Mouse (Mus musculus) right cerebral cortex, postnatal 25 days (tissue): ENCODE data around the gene Btbd3.

Source experiments
- DNase-seq: peaks from one replicate; pipeline ENCODE4 v3.0.0; 2022

Gene Btbd3

DNA sequence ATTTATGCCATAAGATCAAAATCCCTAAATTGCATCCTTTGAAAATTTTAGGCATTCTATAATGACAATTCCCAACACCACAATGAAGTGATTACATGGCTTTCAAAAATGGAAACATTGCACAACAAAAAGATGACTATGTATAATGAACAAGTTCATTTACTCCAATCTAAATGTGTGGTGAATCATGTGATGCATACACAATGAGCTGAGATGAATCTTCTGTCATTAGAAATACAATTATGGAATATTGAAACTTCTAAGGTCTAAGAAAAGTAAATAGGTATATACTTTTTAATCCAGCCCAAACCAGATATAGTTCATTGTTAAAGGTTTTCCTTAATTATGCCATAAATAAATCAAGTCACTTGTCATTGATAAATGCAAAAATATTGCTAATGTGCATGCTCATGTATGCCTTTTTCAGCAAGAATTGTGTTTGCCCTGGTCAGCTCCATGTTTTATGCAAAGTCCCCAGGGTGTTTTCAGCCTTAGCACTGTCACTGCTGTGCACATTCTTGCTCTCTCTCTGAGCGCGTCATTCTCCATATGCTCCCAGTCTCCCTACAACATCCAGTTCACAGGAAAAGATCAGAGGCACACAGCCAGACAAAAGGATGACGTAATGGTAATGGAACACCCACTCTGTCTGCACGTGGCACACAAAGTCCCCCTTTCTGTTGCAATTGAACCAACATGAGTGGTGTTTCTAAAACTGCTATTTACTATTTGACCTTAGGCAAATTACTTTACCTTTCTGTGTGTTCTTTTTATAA, 149.6 kb downstream of the Btbd3 start:
- peak; percentile 24 for DNase-seq

DNA sequence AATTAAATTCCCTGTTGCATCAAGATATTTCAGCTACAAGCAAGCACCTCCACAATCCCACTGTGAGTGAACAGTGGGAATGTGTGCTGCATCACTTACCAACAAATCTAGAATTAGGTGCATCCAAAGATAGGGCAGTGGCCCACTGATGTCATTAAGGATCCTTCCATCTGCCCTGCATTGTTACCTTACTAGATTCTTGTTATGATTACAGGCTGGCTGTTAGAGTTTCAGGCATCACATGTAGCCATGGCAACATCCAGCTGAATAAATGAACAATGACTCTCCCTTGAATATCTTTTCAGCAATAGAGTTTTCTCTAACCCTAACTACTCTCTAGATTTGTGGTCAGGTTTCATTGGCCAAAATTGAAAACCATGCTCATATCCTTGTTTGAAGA, 150.3 kb downstream of the Btbd3 start:
- DNase-seq, result no peak

DNA sequence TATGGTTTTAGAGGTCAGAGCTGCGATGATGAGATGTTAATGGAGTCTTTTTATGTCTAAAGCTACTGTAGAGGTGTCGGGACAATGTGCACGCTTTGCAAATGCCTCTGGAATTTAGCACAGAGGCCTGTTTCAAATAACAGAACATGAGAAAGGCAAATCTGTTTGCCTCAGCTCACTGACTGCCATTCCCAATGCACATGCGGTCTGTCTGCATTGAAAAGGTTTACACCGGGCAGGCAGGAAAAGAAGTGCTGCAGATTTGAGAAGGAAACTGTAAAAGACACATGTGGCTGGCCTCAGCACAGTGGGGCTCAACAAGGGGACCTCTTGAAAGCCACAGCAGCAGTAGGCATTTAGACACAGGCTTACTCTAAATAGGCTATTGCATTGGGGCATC, 156.2 kb downstream of the Btbd3 start:
- no peak for DNase-seq

DNA sequence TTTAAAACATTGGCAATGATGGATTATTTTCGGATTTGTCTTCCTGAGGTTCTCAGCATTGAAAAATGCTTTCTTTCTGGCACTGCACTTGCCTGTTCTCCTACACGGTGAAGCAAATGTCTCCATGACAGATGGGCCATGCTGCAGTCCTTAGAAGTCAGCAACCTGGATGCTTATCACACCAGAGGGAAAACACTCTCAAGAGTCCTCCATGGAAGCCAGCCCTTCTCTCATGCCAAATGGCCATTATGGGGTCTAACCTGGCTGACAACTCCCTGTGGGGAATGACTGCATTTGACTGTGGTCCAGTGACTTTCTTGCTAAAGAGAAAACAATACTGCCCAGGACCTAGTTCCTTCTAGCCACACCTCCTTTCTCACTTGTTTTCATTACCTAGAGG, 166.0 kb downstream of the Btbd3 start:
- DNase-seq, result no peak

GRCm38 (mm10) chr2:138431991-138432390, 175.6 kb downstream of the Btbd3 start:
- DNase-seq, result no peak

DNA sequence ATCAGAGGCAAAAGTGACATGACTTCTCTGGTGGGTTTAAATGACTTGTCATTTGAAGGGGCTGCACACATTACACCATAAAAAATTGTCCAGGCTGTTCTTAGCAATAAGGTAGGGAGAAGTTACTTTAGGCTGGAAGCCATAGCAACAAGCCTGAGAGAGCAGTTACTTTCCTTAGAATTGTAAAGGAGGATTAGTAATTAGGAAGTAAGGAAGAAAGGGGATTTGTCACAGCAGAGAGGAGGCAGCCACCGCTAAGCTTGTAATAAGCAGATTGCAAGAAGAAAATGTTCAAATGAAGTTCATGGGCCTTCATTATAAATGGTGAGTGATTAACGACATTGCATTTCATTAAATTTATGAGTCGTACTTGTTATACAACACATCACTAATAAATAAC, 190.1 kb downstream of the Btbd3 start:
- DNase-seq, result no peak

GRCm38 (mm10) chr2:138446943-138447342, 190.6 kb downstream of the Btbd3 start:
- DNase-seq, result no peak

- DNase-seq, result no peak
These were observed 191.3 kb downstream of the Btbd3 start for GRCm38 (mm10) chr2:138447681-138448080.

- no peak for DNase-seq
These were observed 211.7 kb downstream of the Btbd3 start for GRCm38 (mm10) chr2:138468046-138468572.

DNA sequence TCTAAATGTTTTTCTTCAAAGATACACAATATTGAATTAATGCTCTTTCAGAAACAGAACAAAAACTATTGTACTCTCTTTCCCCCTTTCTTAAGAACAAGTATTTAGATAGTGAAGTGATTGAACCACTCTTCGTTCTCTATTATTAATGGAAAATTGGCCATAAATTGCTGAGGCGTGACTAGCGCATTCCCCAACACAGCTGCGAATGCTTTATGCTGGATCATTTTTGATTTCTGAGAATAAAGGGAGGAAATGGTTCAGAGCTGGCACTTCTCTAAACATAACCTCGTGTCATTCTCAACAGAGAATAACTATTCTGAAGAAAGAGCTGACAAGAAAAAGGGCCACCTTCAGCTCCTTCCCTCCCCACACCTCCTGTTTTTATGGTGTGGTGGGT, 217.0 kb downstream of the Btbd3 start:
- no peak for DNase-seq

DNA sequence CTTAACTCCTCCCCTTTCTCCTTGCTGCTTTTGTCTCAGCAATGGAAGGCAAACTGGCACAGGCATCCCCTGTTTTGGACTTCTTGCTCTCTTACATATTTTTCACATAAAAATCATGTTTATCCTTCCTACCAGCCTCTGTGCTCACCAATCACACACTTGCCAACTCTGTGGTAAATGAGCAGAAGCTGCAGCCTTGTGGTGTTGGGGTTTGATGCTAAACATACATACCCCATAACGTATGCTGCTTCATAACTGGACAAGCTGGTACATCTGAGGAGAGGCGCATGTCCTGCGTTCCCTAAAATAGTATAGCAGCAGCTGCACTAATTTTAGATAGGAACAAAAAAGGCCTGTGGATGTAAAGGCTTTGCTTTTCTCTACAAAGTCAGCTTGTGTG, 220.1 kb downstream of the Btbd3 start:
- peak; percentile 52 for DNase-seq

GRCm38 (mm10) chr2:138477278-138477677, 220.9 kb downstream of the Btbd3 start:
- no peak for DNase-seq

DNA sequence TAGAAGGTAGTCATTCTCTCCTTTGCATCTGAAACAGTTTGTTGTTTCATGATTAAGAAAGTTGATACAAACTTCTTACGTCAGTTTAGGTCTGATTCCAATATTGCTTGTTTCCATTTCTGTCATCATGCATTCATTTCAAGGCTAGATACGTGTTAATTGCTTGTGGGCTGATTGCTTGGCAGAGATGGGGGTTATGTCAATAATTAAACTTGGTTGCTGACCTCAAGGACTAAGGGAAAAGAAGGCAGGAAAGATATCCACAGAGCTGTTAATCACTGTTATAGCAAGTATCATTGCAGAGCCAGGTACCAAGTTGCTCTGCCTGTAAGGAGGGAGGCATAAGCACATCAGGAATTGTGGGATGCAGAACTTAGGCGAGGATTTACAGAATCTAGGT, 226.2 kb downstream of the Btbd3 start:
- no peak for DNase-seq

DNA sequence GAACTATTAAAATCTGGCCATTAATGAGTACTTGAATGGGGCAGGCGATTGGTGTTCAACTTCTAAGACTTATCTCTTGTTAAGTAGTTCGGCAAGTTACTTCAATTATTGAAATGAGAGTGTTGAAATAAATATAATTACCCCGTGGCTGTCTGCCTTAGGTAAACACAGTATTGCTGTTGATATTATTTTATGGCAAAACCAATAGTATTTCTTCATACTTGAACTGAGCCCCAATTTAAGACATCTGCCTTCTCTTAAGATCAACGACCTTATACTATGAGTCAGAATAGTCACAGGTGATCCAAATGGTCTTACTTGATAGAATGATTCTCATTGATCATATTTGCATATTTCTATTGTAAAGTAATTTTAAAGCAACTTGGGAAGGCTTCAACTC, 228.5 kb downstream of the Btbd3 start:
- DNase-seq, result no peak

DNA sequence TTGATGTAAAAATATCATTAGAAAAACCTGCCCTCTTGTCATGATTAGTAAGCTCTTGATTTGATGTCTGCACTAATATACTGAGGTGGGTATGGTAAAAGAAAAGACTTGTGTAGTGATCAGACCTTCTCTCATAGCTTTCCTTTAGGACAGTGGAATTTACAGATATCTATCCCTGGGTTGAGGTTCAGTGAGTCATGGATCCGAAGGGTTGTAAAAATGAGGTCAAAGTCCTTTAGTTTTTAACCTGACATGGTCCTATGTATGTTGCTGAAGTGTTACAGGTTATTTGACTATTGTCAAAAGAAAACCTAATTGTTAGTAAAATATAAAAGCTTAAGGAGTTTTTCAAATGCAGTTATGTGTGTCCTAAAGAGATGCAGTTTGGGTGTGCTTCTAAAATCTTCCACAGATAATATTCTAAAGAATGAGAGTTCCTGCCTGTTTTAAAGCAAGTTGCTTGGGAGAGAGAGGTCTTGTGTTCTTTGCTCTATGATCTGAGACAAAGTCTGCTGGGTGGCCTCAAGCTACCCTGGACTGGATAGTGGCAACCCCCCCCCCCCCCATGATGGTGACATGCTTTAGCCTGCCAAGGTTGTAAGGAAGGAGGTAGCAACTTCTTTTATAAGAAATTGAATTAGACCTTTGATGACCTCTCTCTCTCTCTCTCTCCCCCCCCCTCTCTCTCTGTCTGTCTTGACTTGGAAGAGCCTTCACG, 234.5 kb downstream of the Btbd3 start:
- DNase-seq, result no peak

- DNase-seq, result no peak
These were observed 235.8 kb downstream of the Btbd3 start for GRCm38 (mm10) chr2:138492176-138492575.

DNA sequence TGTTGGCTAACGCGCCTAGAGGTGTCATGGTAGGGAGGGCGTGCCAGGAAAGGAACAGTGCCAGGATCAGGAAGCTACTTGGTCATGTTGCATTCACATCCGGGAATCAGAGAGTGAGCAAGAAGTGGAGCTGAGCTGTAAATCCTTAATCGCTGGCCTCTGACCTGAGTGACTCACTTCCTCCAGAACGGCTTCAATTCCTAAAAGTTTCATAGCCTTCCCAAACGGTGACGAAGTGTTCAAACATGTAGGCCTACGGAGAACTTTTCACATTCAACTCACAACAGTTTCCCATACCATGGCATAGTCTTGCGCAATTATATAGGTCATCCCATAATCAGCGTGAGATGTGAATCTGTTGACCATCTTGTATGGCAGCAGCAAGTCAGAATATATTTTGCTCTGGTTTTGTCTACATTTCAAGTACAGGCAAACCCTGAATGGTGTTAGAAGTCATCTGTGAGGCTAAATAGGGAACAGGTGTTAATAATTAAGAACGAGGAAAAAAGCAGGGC, 247.6 kb downstream of the Btbd3 start:
- DNase-seq, result no peak

DNA sequence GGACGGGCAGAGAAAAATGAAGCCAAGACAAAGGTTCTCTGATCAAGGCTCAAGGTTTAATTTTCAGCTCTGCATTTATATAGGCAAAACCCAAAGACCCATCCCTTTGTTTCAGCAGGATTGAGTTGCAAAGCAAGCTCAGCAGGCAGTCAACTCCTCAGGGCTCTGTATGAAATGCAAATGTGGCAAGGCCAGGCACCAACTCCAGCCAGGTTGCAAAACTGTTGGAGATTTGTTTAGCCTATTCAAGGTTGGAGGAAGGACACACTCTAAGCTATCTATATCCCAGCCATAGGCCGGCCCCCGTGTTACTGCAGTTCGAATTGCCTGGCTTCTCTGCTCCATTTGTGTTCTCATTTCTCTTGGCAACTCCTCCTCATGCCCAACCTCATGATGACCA, 259.2 kb downstream of the Btbd3 start:
- DNase-seq, result no peak

DNA sequence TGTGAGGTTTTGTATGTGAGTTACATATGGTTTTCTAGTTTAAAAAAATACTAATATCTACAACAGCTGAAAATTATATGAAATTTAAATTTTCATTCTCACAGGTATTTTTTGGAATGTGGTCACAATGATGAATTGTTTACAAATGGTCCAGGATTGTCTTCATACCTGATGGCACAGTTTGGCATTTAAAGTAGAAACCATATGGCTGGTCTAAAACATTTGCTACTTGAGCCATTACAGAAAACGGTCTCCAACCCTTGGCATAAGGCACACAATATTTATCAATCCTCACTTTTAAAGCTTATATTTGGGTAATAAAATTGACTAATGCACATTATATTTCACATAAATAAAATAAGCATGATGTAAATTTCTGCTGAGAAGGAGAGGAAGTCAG, 272.1 kb downstream of the Btbd3 start:
- DNase-seq, result no peak

DNA sequence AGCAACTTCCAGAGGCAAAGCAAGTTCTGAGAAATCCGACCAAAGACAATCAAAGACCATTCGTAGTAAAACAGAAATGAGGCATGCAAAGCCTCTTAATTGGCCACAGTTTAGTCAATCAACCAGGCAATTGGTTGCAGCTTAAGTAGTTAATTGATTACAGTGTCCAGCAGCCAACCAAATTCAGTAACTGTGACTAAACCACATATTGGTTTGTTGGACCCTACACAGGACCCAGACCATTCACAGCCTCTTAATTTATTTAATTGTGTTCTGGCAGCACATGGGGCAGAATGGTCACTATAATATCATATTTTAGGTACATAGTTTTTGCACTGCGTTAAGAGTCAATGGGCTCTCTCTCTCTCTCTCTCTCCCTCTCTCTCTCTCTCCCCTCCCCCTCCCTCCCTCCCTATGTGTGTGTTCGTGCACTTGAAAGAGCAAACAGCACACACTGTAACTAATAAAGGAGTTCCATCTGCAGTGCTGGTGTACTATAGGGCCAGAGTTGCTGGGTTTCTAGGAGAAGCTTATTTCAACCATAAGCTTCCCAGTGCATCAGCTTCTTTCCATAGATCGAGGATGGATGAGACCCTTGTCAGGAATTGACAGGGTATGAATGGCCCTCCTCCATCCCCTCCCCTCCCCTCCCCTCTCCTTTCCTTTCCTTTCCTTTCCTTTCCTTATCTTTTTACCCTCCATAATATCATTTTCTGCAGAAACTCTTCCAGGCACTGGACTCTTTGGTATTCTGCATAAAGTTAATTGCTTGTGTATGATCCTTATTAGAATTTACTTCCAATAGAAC, 275.0 kb downstream of the Btbd3 start:
- DNase-seq, result no peak

- DNase-seq, result no peak
These were observed 275.6 kb downstream of the Btbd3 start for GRCm38 (mm10) chr2:138531992-138532391.

- DNase-seq, result no peak
These were observed 283.3 kb downstream of the Btbd3 start for GRCm38 (mm10) chr2:138539655-138540054.

GRCm38 (mm10) chr2:138548990-138549389, 292.6 kb downstream of the Btbd3 start:
- no peak for DNase-seq
